Mouse (Mus musculus) T-helper 1 cell (primary cell): Measurements from ENCODE around the gene Islr2.

Source experiments
- in situ Hi-C: fragments of 300-600 bp; cut with MboI, MseI; formaldehyde crosslinking; loops from one replicate; pipeline ENCODE4 v1.15.1; 2025; ENCODE audit warnings: high pct_unique_total_duplicates

Islr2 gene

DNA sequence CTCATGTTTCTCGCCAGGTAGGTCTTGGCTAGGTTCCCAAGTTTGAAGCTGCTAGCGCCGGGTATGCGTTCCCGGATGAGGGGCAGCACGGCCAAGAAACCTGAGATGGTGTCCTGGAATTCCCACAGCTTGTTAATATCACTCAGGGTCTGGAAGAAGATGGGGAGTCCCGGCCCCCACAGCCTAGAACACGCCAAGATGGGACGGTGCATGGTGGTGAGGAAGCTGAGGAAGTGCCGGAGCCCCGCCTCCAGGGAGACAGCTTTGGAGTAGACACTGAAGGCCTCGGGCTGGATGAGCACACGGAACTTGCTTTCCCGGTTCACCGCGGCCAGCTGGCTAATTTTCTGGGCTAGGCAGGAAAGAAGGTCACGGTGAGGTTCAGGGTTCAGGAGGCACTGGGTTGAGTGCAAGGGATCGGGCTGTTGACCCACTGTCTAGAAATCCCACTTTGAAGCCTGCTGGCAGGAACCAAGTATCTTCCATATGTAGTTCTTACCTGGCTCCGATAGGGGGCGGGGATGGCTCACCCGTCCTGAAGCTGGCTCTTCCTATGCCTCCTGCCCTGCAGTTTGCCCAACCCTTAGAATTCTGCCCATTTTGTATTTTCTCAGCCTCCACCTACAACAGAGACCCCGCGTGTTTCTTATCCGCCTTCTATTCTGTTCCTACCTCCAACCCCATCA lies 16.2 kb upstream of the Islr2 start:
- in situ Hi-C loops, result no loop called here

- in situ Hi-C loops, result no loop called here
Measured at GRCm38 (mm10) chr9:58218539-58218938, 14.4 kb upstream of the Islr2 start.

- in situ Hi-C loops, result no loop called here
Measured at GRCm38 (mm10) chr9:58216402-58216801, 12.3 kb upstream of the Islr2 start.

DNA sequence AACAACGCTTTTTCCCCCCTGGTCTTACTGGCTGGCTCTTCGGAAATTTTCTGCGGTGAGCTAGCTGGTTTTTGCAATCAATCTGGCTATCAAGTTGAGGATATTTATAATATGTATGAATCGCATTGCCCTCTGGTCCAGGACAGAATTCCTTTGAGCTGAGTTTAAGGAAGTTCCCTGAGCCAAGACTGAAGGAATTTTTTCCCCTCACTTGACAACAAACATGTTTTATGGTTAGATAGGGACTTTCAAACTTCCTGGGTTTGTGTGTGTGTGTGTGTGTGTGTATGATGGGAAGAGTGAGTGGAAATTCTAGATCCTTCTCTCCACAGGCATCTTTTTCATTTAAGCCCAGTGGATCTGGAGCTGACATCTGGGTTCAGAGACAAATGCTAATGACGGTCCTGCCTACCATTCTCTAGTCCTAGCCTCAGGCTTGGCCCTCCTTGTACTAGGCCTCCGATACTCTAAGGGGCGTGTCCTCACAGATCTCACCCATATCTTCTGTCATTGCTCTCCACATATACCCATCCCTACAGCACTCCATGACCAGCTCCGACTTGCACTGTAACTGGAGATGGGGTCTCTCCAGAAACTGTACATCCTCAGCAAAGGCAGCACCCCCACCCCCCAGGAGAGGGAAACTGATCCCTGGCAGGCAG lies 10.5 kb upstream of the Islr2 start:
- in situ Hi-C loops, result no loop called here

GRCm38 (mm10) chr9:58213865-58214264 lies 9.7 kb upstream of the Islr2 start:
- in situ Hi-C loops, result no loop called here

DNA sequence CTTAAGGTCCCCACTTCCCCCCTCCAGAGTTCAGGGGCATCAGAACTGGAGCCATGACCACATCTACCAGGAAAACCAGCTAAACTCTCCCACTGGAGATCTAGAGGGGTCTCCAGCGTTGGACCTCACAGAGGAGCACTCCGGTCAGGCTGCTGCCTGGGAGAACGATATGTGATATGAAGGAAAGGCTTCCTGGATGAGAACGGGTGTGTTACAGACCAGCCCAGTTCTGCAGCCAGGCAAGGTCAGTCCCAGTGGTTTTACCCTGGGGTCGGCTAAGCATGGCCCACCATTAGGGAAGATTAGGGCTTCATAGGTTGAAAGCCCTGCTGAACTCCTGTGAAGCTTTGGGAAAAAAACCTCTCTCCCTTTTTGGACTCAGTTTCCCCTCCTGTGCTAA lies 9.3 kb upstream of the Islr2 start:
- in situ Hi-C loops, result no loop called here

GRCm38 (mm10) chr9:58210304-58210627 lies 6.1 kb upstream of the Islr2 start:
- in situ Hi-C loops, result no loop called here

DNA sequence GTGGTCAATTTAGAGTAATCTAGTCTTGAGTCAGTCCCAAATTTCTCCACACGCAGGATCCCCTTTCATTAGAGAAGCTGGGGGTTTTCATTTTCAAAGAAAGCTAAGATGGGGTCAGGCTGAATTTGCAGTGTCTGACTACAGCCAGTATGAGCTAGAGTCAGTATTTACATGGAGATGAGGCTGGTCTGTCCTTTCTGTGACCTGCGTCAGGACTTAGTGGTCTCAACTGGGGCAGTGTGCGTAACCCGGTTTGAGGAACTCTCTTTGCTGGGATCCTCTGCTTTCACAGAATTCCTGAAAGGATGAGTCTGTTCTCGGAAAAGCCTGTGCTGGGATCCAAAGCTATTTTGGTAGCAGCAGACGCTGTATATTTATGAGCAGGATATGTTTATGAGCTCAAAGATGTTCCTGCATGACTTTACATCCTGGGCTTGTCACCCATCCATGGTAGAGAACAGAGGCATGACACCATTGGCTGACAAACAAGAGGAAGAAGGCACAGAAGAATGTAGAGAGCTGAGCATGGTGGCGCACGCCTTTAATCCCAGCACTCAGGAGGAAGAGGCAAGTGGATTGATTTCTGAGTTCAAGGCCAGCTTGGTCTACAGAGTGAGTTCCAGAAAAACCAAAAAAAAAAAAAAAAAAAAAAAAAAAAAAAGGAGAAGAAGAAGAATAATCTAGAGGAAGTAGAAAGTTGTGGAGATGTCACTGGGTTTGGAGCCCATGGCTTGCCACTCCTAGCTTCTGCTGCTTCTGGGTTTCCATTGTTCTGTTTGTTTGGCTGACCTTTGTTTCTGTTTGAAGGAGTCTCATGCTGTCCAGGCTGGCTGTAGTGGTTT lies 5.6 kb upstream of the Islr2 start:
- in situ Hi-C loops, result no loop called here

GRCm38 (mm10) chr9:58206013-58206412 lies 1.9 kb upstream of the Islr2 start:
- in situ Hi-C loops, result no loop called here

DNA sequence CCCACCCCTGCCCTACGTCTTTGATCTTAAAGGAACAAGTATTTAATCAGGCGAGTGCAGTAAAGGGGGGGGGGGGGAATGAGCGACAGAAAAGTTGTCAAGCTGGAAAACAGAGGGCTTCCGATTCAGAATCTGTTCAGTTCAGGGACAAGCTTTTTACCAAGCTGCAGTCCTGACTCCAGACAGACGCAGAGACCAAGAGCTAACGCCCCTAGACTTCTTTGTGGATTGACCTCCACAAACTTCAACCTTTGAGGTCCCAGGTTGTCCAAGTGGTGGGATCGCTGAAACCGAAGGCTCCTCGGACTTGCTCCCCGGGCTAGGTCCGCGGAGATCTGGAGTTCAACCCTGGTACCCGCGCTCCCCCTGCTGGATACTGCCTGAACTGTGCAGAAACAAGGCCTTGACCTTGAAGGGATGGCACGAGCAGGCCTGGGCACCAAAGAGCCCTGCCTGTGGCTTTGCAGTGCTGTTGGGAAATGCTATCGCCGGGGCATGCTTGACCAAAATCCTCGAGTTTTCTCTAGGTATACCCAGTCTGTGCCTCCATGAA lies 405 bp upstream of the Islr2 start:
- in situ Hi-C loops, result loop anchor here (5.0 kb wide), 1 partner anchor 167 kb away; no protein-coding TSS in a partner anchor

DNA sequence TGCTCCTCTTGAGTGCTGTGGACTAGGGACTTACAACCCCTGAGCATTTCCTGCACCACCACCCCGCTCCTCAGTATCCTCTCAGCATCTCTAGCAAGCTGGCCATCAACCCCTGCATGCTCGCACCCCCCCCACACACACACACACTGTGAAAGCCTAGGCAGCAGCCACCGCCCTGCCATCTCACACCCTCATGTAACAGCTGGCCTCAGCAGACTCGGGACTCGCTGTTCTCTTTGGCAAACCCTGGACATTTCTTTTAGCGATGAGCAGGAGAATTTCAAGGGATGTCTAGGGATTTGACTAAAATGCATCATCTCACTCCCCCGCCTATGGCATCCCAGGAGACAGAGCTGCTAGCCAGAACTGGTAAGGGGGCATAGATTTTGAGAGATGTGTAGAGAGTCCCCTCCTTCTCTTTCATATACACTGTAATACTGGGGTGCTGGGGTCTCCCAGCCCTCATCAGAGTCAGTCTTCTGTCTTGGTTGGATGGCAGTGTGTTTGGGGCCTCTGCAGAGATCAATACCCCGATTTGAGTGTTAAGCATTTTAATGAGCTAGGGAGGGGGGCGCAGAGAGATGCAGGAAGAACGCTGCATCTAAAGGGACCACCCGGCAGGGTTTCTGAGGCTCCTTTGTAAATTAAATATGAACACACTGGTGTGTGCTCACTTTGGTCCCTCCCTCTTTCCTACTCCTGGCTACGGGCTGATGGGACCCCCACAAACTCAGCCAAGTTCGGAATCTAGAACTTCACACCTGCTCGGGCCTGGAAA lies 1.3 kb downstream of the Islr2 start:
- in situ Hi-C loops, result loop anchor here (5.0 kb wide), 1 partner anchor 166 kb away; no protein-coding TSS in a partner anchor

DNA sequence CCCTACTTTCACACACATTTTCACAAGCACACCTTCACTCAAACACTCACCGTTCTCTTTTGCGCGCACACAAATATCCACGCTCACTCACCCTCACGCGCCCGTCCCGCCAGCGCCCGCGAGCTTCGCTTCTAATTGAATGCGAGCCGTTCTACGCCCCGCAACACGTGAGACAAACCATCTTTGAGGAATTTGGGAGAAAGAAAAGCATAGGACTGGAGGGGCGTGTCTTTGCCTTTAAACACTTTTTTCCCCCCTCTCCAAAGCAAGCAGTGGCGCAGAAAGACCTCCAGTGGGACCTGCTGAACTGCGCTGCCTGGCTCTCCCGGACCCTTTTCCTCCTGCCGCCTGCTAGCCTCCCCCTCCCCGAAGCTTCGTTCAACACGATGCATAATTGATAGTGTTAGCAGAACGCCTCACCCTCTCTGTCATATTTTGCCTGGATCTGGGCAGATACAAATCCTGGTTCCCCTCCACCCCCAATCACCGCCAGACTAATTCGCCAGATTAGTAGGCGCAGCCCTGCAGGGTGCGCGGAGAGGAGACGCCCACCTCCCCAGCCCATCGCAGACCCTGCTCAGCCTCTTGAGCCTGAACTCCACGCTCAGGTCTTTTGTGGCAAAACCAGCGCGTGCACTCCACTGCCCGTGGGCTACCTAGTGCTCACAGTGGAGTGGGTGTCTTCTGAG lies 2.1 kb downstream of the Islr2 start:
- in situ Hi-C loops, result loop anchor here (5.0 kb wide), 1 partner anchor 165 kb away; no protein-coding TSS in a partner anchor

DNA sequence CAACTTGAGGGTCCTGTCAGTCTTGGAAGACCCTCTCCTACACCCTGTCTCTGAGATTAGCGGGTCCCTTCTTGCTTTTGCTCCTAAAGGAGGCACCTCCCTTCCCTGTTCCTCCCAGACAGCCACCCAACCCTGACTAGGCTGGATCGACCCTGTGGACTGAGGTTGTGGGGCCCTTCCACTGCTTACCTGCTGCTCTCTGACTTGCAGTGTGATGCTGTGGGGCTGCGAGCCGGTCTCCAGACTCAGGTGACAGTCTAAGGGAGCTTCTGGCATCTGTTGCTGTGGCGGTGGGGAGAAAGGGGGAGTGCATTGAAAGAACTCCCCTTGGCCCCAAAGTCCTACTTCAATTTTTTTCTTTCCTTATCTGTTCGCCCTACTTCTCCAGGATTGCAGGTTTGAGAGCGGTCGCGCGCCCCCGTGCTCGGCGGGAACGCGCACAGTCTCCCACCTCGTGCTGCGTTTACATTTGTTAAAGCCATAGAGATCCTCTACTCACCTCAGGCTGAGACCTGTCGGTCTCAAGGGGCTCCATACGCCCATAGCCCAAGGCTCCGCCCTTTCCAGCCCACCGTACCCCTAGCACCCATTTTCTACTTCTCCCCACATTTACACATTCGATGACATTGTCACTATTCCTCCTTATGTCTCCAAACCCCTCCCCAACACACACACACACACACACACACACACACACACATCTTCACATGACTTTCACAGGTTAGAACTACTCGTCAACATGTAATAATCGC lies 2.9 kb downstream of the Islr2 start:
- in situ Hi-C loops, result loop anchor here (5.0 kb wide), 1 partner anchor 164 kb away; no protein-coding TSS in a partner anchor

- in situ Hi-C loops, result loop anchor here (5.0 kb wide), 1 partner anchor 163 kb away; no protein-coding TSS in a partner anchor
Measured at GRCm38 (mm10) chr9:58200270-58201090, 3.6 kb downstream of the Islr2 start.

- in situ Hi-C loops, result loop anchor here (5.0 kb wide), 1 partner anchor 162 kb away; no protein-coding TSS in a partner anchor
Measured at GRCm38 (mm10) chr9:58199381-58200269, 4.5 kb downstream of the Islr2 start.

DNA sequence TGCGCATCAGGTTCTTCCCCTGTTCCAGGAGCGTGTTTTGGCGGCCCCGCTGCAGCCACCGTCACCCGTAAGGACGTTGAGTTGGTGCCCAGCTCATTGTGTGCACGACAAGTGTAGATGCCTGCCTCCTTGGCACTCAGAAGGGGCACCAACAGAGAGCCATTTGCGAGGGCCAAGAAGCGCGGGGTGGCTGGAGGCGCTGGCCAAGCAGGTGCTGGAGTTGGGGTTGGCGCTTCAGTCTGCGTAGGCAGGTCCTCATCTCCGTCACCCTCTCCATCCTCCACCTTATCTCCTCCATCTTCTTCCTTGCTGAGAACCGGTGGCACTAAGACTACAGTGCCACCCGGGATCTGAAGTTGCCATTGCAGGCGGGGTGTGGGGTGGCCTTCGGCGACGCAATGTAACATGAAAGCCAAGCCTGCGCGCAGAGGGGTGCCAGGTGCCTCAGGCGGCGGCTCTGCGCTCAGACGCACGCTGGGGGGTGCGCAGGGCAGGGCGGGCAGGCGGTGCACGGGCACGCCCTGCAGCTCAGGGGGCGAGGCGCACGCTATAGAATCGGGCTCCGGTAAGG lies 5.2 kb downstream of the Islr2 start:
- in situ Hi-C loops, result no loop called here
